Mouse (Mus musculus) bone marrow macrophage, adult 2 months (primary cell): ENCODE measurements around the gene Atl2. TPM values are rescaled to one million over a fixed set of nuclear protein-coding genes. Genes with fewer than 3 reads are reported as not detected.

Experiments used
- H3K27ac ChIP-seq: 2 replicates; pipeline ENCODE4 v1.5.1; 2012; ENCODE audit warnings: low read depth, low read length; ENCODE audit not compliant: insufficient read depth
- H3K4me1 ChIP-seq: 2 replicates; pipeline ENCODE4 v1.6.1; 2012; ENCODE audit warnings: low read length; ENCODE audit not compliant: control insufficient read depth, insufficient read depth
- H3K4me3 ChIP-seq: 2 replicates; pipeline ENCODE4 v1.5.1; 2012; ENCODE audit warnings: mild to moderate bottlenecking, low read length, moderate library complexity; ENCODE audit not compliant: insufficient read depth
- CTCF ChIP-seq: IDR thresholded peaks from 2 replicates; pipeline ENCODE4 v1.5.1; 2012; ENCODE audit warnings: low read depth, mild to moderate bottlenecking, low read length, moderate library complexity
- POLR2A ChIP-seq: IDR thresholded peaks from 2 replicates; pipeline ENCODE4 v1.6.1; 2012; ENCODE audit warnings: mild to moderate bottlenecking, low read depth, low read length, borderline replicate concordance
- polyA plus RNA-seq: library from polyadenylated mRNA; stranded (reverse); fragments of >200 nt; gene quantifications from 2 replicates; pipeline ENCODE4 v1.2.4, GENCODE M21; 2012; ENCODE audit not compliant: missing spikeins, insufficient read depth, insufficient read length

Gene Atl2
- polyA plus RNA-seq, 1 experiment: 19.9 TPM

GRCm38 (mm10) chr17:79798831-79799230, 97.1 kb downstream of the Atl2 start:
- no peak overlapping the region for H3K4me3 ChIP-seq
- H3K4me1 ChIP-seq: no peaks in the 10 kb centered on the region; the same call in 1 of the 2 replicates
- no peak overlapping the region for H3K27ac ChIP-seq
- TF ChIP-seq POLR2A: no peak
- no peak for TF ChIP-seq CTCF

Other genes with a start within 250 kb of the Atl2 start
- 2.6 and 2.8 TPM in 2 replicates for gene Cyp1b1, start 181.1 kb downstream of the Atl2 start, polyA plus RNA-seq
- gene Hnrnpll, start 166.2 kb upstream of the Atl2 start, polyA plus RNA-seq: 44.9 and 47.7 TPM in 2 replicates
- gene Galm, start 231.3 kb upstream of the Atl2 start, polyA plus RNA-seq: 18.1 and 18.2 TPM in 2 replicates